Mouse (Mus musculus): ENCODE results near the gene 1700019N19Rik. TPM values are rescaled to one million over a fixed set of nuclear protein-coding genes. Genes with fewer than 3 reads are reported as not detected.

The 1700019N19Rik gene
- polyA plus RNA-seq, 1 experiment from 2014 or later: not detected

- Histone ChIP-seq H3K4me2 (ENCODE audit: low read depth, low read length) (no peak overlapping the region), H3K9me3 (ENCODE audit: control insufficient read depth, low read length) (no peaks in the 10 kb centered on the region), H3K4me3 (ENCODE audit: low read length) (no peak overlapping the region), H3K27ac (ENCODE audit: low read length) (no peak overlapping the region), H3K9ac (ENCODE audit: low read length) (no peak overlapping the region), H3K27me3 (ENCODE audit: control insufficient read depth, insufficient read depth, low read depth, low read length) (no peaks in the 10 kb centered on the region), H3K4me1 (replicated peaks; ENCODE audit: control insufficient read depth, insufficient read depth, low read length) (no peaks in the 10 kb centered on the region), H3K36me3 (ENCODE audit: control insufficient read depth, insufficient read depth, low read length) (no peaks in the 10 kb centered on the region)
- whole genome bisulfite sequencing: 42% methylated on average over 5 of the region's 5 CpGs
- no peak for ATAC-seq (ENCODE audit: low read depth)
These were observed 17.8 kb downstream of the 1700019N19Rik start for GRCm38 (mm10) chr19:58776461-58776860.

DNA sequence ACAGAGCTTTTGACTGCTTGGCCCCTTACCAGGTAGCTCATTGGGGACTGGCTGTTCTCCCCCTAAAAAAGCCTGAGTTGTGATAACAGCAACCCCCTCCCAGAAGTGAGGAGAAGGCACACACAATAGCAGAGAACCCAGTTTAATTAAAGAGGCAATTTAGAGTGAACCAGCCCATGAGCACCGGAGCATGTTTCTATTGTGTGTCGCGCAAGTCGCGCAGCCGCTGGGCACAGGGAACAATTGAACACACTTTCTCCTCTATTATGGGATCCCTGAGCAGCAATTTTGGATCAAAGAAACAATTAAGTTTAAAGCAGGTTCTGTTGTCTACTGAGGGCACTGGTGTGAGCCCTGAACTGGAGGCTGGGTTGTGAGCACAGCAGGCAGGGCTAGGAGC, 26.9 kb downstream of the 1700019N19Rik start:
- no peaks in the 10 kb centered on the region for H3K4me1 ChIP-seq (replicated peaks; ENCODE audit: control insufficient read depth, insufficient read depth, low read length)
- no peaks in the 10 kb centered on the region for H3K27me3 ChIP-seq (ENCODE audit: control insufficient read depth, insufficient read depth, low read depth, low read length)
- ATAC-seq (ENCODE audit: low read depth): no peak
- no peaks in the 10 kb centered on the region for H3K36me3 ChIP-seq (ENCODE audit: control insufficient read depth, insufficient read depth, low read length)
- H3K4me3 ChIP-seq (ENCODE audit: low read length): no peak overlapping the region
- H3K9ac ChIP-seq (ENCODE audit: low read length): no peak overlapping the region
- no peak overlapping the region for H3K27ac ChIP-seq (ENCODE audit: low read length)
- no peaks in the 10 kb centered on the region for H3K9me3 ChIP-seq (ENCODE audit: control insufficient read depth, low read length)
- 95% methylated on average over 6 of the region's 6 CpGs for WGBS
- H3K4me2 ChIP-seq (ENCODE audit: low read depth, low read length): no peak overlapping the region

- H3K4me2 ChIP-seq (ENCODE audit: low read depth, low read length): no peak overlapping the region
- no peak overlapping the region for H3K27ac ChIP-seq (ENCODE audit: low read length)
- no peak overlapping the region for H3K4me3 ChIP-seq (ENCODE audit: low read length)
- no peaks in the 10 kb centered on the region for H3K27me3 ChIP-seq (ENCODE audit: control insufficient read depth, insufficient read depth, low read depth, low read length)
- WGBS: 12% methylated on average over 12 of the region's 12 CpGs
- no peaks in the 10 kb centered on the region for H3K4me1 ChIP-seq (replicated peaks; ENCODE audit: control insufficient read depth, insufficient read depth, low read length)
- no peaks in the 10 kb centered on the region for H3K36me3 ChIP-seq (ENCODE audit: control insufficient read depth, insufficient read depth, low read length)
- no peak overlapping the region for H3K9ac ChIP-seq (ENCODE audit: low read length)
- ATAC-seq (ENCODE audit: low read depth): peak; percentile 77
- no peaks in the 10 kb centered on the region for H3K9me3 ChIP-seq (ENCODE audit: control insufficient read depth, low read length)
These were observed 31.3 kb downstream of the 1700019N19Rik start for GRCm38 (mm10) chr19:58762848-58763541.

GRCm38 (mm10) chr19:58762316-58762715, 31.9 kb downstream of the 1700019N19Rik start:
- no peak overlapping the region for H3K4me2 ChIP-seq (ENCODE audit: low read depth, low read length)
- no peaks in the 10 kb centered on the region for H3K4me1 ChIP-seq (replicated peaks; ENCODE audit: control insufficient read depth, insufficient read depth, low read length)
- H3K4me3 ChIP-seq (ENCODE audit: low read length): no peak overlapping the region
- WGBS: 28% methylated on average over 6 of the region's 6 CpGs
- ATAC-seq (ENCODE audit: low read depth): peak; percentile 28; the same call in 1 of the 2 replicates
- no peak overlapping the region for H3K9ac ChIP-seq (ENCODE audit: low read length)
- no peak overlapping the region for H3K27ac ChIP-seq (ENCODE audit: low read length)
- H3K27me3 ChIP-seq (ENCODE audit: control insufficient read depth, insufficient read depth, low read depth, low read length): no peaks in the 10 kb centered on the region
- H3K36me3 ChIP-seq (ENCODE audit: control insufficient read depth, insufficient read depth, low read length): no peaks in the 10 kb centered on the region
- H3K9me3 ChIP-seq (ENCODE audit: control insufficient read depth, low read length): no peaks in the 10 kb centered on the region

GRCm38 (mm10) chr19:58759423-58759822, 34.8 kb downstream of the 1700019N19Rik start, which contains the start of gene Pnliprp2:
Gene Pnliprp2, plus strand, starts transcription at chr19:58759719.
- H3K9me3 ChIP-seq (ENCODE audit: control insufficient read depth, low read length): no peaks in the 10 kb centered on the region
- no peak within 1 kb of the TSS for H3K4me3 ChIP-seq (ENCODE audit: low read length)
- no peak within 1 kb of the TSS for H3K9ac ChIP-seq (ENCODE audit: low read length)
- H3K4me2 ChIP-seq (ENCODE audit: low read depth, low read length): no peak within 1 kb of the TSS
- no peaks in the 10 kb centered on the region for H3K27me3 ChIP-seq (ENCODE audit: control insufficient read depth, insufficient read depth, low read depth, low read length)
- H3K36me3 ChIP-seq (ENCODE audit: control insufficient read depth, insufficient read depth, low read length): no peaks in the 10 kb centered on the region
- H3K27ac ChIP-seq (ENCODE audit: low read length): no peak within 1 kb of the TSS
- H3K4me1 ChIP-seq (replicated peaks; ENCODE audit: control insufficient read depth, insufficient read depth, low read length): no peaks in the 10 kb centered on the region
- ATAC-seq (ENCODE audit: low read depth): peak; percentile 77
- 40% methylated on average over 9 of the region's 9 CpGs for WGBS

GRCm38 (mm10) chr19:58758871-58759270, 35.4 kb downstream of the 1700019N19Rik start:
- H3K36me3 ChIP-seq (ENCODE audit: control insufficient read depth, insufficient read depth, low read length): no peaks in the 10 kb centered on the region
- no peaks in the 10 kb centered on the region for H3K4me1 ChIP-seq (replicated peaks; ENCODE audit: control insufficient read depth, insufficient read depth, low read length)
- no peak overlapping the region for H3K27ac ChIP-seq (ENCODE audit: low read length)
- 54% methylated on average over 4 of the region's 4 CpGs for WGBS
- no peak overlapping the region for H3K4me2 ChIP-seq (ENCODE audit: low read depth, low read length)
- H3K27me3 ChIP-seq (ENCODE audit: control insufficient read depth, insufficient read depth, low read depth, low read length): no peaks in the 10 kb centered on the region
- H3K9ac ChIP-seq (ENCODE audit: low read length): no peak overlapping the region
- no peak overlapping the region for H3K4me3 ChIP-seq (ENCODE audit: low read length)
- H3K9me3 ChIP-seq (ENCODE audit: control insufficient read depth, low read length): 0 out of 2 replicates have a peak, but pooled peaks cover 2% of the 10 kb centered on the region
- ATAC-seq (ENCODE audit: low read depth): no peak

DNA sequence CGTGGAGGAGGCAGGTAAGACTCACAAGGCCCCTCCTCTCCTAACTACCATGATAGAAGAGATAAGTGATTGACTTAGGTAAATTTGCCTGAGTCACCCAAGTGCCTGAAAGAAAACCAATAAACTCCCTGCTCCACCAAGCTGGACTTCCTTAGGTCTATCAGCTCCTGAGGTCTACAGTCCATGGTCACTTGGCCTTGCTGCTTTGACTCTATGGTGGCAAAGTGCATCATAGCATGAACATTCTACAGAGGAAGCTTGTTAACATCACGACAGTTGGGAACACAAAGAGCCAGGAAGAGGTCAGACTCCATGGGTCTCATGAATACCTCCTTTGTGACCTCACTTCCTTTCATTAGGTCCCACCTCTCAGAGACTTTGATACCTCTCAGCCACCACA, 42.8 kb downstream of the 1700019N19Rik start:
- Histone ChIP-seq H3K36me3 (ENCODE audit: control insufficient read depth, insufficient read depth, low read length) (no peaks in the 10 kb centered on the region), H3K4me3 (ENCODE audit: low read length) (no peak overlapping the region), H3K9ac (ENCODE audit: low read length) (no peak overlapping the region), H3K27me3 (ENCODE audit: control insufficient read depth, insufficient read depth, low read depth, low read length) (no peaks in the 10 kb centered on the region), H3K4me2 (ENCODE audit: low read depth, low read length) (no peak overlapping the region), H3K4me1 (replicated peaks; ENCODE audit: control insufficient read depth, insufficient read depth, low read length) (no peaks in the 10 kb centered on the region), H3K9me3 (ENCODE audit: control insufficient read depth, low read length) (0 out of 2 replicates have a peak, but pooled peaks cover 2% of the 10 kb centered on the region), H3K27ac (ENCODE audit: low read length) (no peak overlapping the region)
- WGBS: 65% methylated on average over 2 of the region's 2 CpGs
- no peak for ATAC-seq (ENCODE audit: low read depth)

GRCm38 (mm10) chr19:58750822-58751221, 43.4 kb downstream of the 1700019N19Rik start:
- ATAC-seq (ENCODE audit: low read depth): no peak
- Histone ChIP-seq H3K27me3 (ENCODE audit: control insufficient read depth, insufficient read depth, low read depth, low read length) (no peaks in the 10 kb centered on the region), H3K4me2 (ENCODE audit: low read depth, low read length) (no peak overlapping the region), H3K36me3 (ENCODE audit: control insufficient read depth, insufficient read depth, low read length) (no peaks in the 10 kb centered on the region), H3K4me1 (replicated peaks; ENCODE audit: control insufficient read depth, insufficient read depth, low read length) (no peaks in the 10 kb centered on the region), H3K27ac (ENCODE audit: low read length) (no peak overlapping the region), H3K9ac (ENCODE audit: low read length) (no peak overlapping the region), H3K4me3 (ENCODE audit: low read length) (no peak overlapping the region), H3K9me3 (ENCODE audit: control insufficient read depth, low read length) (0 out of 2 replicates have a peak, but pooled peaks cover 2% of the 10 kb centered on the region)
- WGBS: 65% methylated on average over 2 of the region's 2 CpGs

GRCm38 (mm10) chr19:58747498-58748000, 46.7 kb downstream of the 1700019N19Rik start:
- H3K4me3 ChIP-seq (ENCODE audit: low read length): no peak overlapping the region
- H3K4me2 ChIP-seq (ENCODE audit: low read depth, low read length): no peak overlapping the region
- no peaks in the 10 kb centered on the region for H3K4me1 ChIP-seq (replicated peaks; ENCODE audit: control insufficient read depth, insufficient read depth, low read length)
- no peak for ATAC-seq (ENCODE audit: low read depth)
- H3K36me3 ChIP-seq (ENCODE audit: control insufficient read depth, insufficient read depth, low read length): no peaks in the 10 kb centered on the region
- no peak overlapping the region for H3K9ac ChIP-seq (ENCODE audit: low read length)
- H3K27ac ChIP-seq (ENCODE audit: low read length): no peak overlapping the region
- whole genome bisulfite sequencing: 76% methylated on average over 9 of the region's 9 CpGs
- no peaks in the 10 kb centered on the region for H3K9me3 ChIP-seq (ENCODE audit: control insufficient read depth, low read length)
- H3K27me3 ChIP-seq (ENCODE audit: control insufficient read depth, insufficient read depth, low read depth, low read length): no peaks in the 10 kb centered on the region

All from lung, embryonic 16.5 days (tissue).